Mouse (Mus musculus): ENCODE measurements at regions not wholly inside any gene's neighbourhood (a gene's known extent, or its start where the extent isn't known, plus 50 kb on each side); places are given as distances from the start of the nearest gene placed in this dataset.

- DNase-seq (ENCODE audit: low spot score in 2 of 2), result no peak
- intact Hi-C loops (cut with DNase I), result no loop called here
These were observed 82.9 kb upstream of the Cryz start for GRCm38 (mm10) chr3:154513566-154513965.

GRCm38 (mm10) chr3:154510160-154510559 lies 86.4 kb upstream of the Cryz start:
- no peak for DNase-seq (ENCODE audit: low spot score in 2 of 2)
- intact Hi-C loops (cut with DNase I), result no loop called here

- DNase-seq (ENCODE audit: low spot score in 2 of 2), result no peak
- intact Hi-C loops (cut with DNase I), result no loop called here
These were observed 87.1 kb upstream of the Cryz start for GRCm38 (mm10) chr3:154509394-154509793.

- no peak for DNase-seq (ENCODE audit: low spot score in 2 of 2)
- intact Hi-C loops (cut with DNase I), result no loop called here
These were observed 103.1 kb upstream of the Cryz start for GRCm38 (mm10) chr3:154493387-154493920.

GRCm38 (mm10) chr3:154472426-154472825 lies 124.1 kb upstream of the Cryz start:
- intact Hi-C loops (cut with DNase I), result no loop called here
- no peak for DNase-seq (ENCODE audit: low spot score in 2 of 2)

GRCm38 (mm10) chr3:154467581-154468374 lies 128.7 kb upstream of the Cryz start:
- no peak for DNase-seq (ENCODE audit: low spot score in 2 of 2)
- intact Hi-C loops (cut with DNase I), result no loop called here

GRCm38 (mm10) chr3:154458208-154458607 lies 127.7 kb upstream of the Lhx8 start:
- intact Hi-C loops (cut with DNase I), result no loop called here
- no peak for DNase-seq (ENCODE audit: low spot score in 2 of 2)

- no peak for DNase-seq (ENCODE audit: low spot score in 2 of 2)
- intact Hi-C loops (cut with DNase I), result no loop called here
These were observed 122.6 kb upstream of the Lhx8 start for GRCm38 (mm10) chr3:154453025-154453424.

- DNase-seq (ENCODE audit: low spot score in 2 of 2), result no peak
- intact Hi-C loops (cut with DNase I), result no loop called here
These were observed 122.1 kb upstream of the Lhx8 start for GRCm38 (mm10) chr3:154452585-154452984.

- intact Hi-C loops (cut with DNase I), result no loop called here
These were observed 120.7 kb upstream of the Lhx8 start for GRCm38 (mm10) chr3:154451169-154451568.

GRCm38 (mm10) chr3:154443351-154444075 lies 113.1 kb upstream of the Lhx8 start:
- intact Hi-C loops (cut with DNase I), result no loop called here

More at GRCm38 (mm10) chr3:154451169-154451568, 120.7 kb upstream of the Lhx8 start:
- DNase-seq (ENCODE audit: low spot score in 2 of 2), result peak; percentile 4 to 12

GRCm38 (mm10) chr3:154441454-154441853 lies 111.0 kb upstream of the Lhx8 start:
- no peak for DNase-seq (ENCODE audit: low spot score in 2 of 2)
- intact Hi-C loops (cut with DNase I), result no loop called here

More at GRCm38 (mm10) chr3:154443351-154444075, 113.1 kb upstream of the Lhx8 start:
- DNase-seq (ENCODE audit: low spot score in 2 of 2), result no peak

- no peak for DNase-seq (ENCODE audit: low spot score in 2 of 2)
- intact Hi-C loops (cut with DNase I), result no loop called here
These were observed 110.4 kb upstream of the Lhx8 start for GRCm38 (mm10) chr3:154440899-154441298.

GRCm38 (mm10) chr3:154430856-154431255 lies 100.4 kb upstream of the Lhx8 start:
- intact Hi-C loops (cut with DNase I), result no loop called here
- no peak for DNase-seq (ENCODE audit: low spot score in 2 of 2)

GRCm38 (mm10) chr3:154429666-154430065 lies 99.2 kb upstream of the Lhx8 start:
- intact Hi-C loops (cut with DNase I), result no loop called here
- no peak for DNase-seq (ENCODE audit: low spot score in 2 of 2)

- no peak for DNase-seq (ENCODE audit: low spot score in 2 of 2)
- intact Hi-C loops (cut with DNase I), result no loop called here
These were observed 94.1 kb upstream of the Lhx8 start for GRCm38 (mm10) chr3:154424589-154424988.

- intact Hi-C loops (cut with DNase I), result no loop called here
- DNase-seq (ENCODE audit: low spot score in 2 of 2), result no peak
These were observed 91.0 kb upstream of the Lhx8 start for GRCm38 (mm10) chr3:154421461-154421950.

GRCm38 (mm10) chr3:154418177-154418832 lies 87.8 kb upstream of the Lhx8 start:
- DNase-seq (ENCODE audit: low spot score in 2 of 2), result no peak
- intact Hi-C loops (cut with DNase I), result no loop called here

GRCm38 (mm10) chr3:154414358-154414757 lies 83.9 kb upstream of the Lhx8 start:
- DNase-seq (ENCODE audit: low spot score in 2 of 2), result no peak
- intact Hi-C loops (cut with DNase I), result no loop called here

- intact Hi-C loops (cut with DNase I), result no loop called here
- DNase-seq (ENCODE audit: low spot score in 2 of 2), result no peak
These were observed 79.8 kb upstream of the Lhx8 start for GRCm38 (mm10) chr3:154410292-154410691.

Data from left cerebral cortex, postnatal 36 days (tissue).